15 mouse cellular contexts compared by ENCODE assay signal in genomic region chr14:121606433-121606832, GRCm38 (mm10).
"Had no signal": no experiment of that assay in that cellular context is flagged by ENCODE, and none has a peak within 500 bp of the region (broad histone marks: within the 10 kb centered on the region; RNA-seq: fewer than 3 reads in every experiment).

No protein-coding gene starts in this region.

- H3K4me3 ChIP-seq: left cerebral cortex, adult 2 months; limb, embryonic 10.5 days; liver, embryonic 15.5 days; lung, embryonic 15.5 days; midbrain, embryonic 12.5 days; neural tube, embryonic 13.5 days; stomach, embryonic 15.5 days had no signal

- H3K27me3 ChIP-seq: liver, embryonic 15.5 days; lung, embryonic 15.5 days; midbrain, embryonic 12.5 days; neural tube, embryonic 13.5 days; stomach, embryonic 15.5 days had no signal

- H3K36me3 ChIP-seq: limb, embryonic 10.5 days; liver, embryonic 15.5 days; midbrain, embryonic 12.5 days; neural tube, embryonic 13.5 days; stomach, embryonic 15.5 days had no signal

- DNase-seq: kidney, postnatal 10 days; kidney, postnatal 4 days; retina, postnatal 1 day; right cerebral cortex, postnatal 14 days; thymus, postnatal 36 days had no signal

- H3K27ac ChIP-seq: left cerebral cortex, adult 2 months; limb, embryonic 10.5 days; liver, embryonic 15.5 days; lung, embryonic 15.5 days; macrophage; midbrain, embryonic 12.5 days; neural tube, embryonic 13.5 days; stomach, embryonic 15.5 days had no signal

- H3K9me3 ChIP-seq: limb, embryonic 10.5 days; liver, embryonic 15.5 days; lung, embryonic 15.5 days; midbrain, embryonic 12.5 days; neural tube, embryonic 13.5 days; stomach, embryonic 15.5 days had no signal

- H3K4me2 ChIP-seq: liver, embryonic 11.5 days; liver, embryonic 15.5 days; lung, embryonic 15.5 days; midbrain, embryonic 12.5 days; neural tube, embryonic 13.5 days; stomach, embryonic 15.5 days had no signal

- H3K4me1 ChIP-seq: liver, embryonic 15.5 days; neural tube, embryonic 13.5 days; stomach, embryonic 15.5 days had no signal

- H3K9ac ChIP-seq: liver, embryonic 15.5 days; lung, embryonic 15.5 days; midbrain, embryonic 12.5 days; neural tube, embryonic 13.5 days; stomach, embryonic 15.5 days had no signal

- ATAC-seq: midbrain, embryonic 16.5 days had no signal
